Mouse (Mus musculus) cerebellum, adult 9-11 months (tissue): ENCODE measurements around the gene Olfr1195.
"Not testable (repeated sequence)": the region's sequence is repeated elsewhere in the genome, so short reads cannot be mapped to it uniquely, and the experiment has no call there.

Experiments
- DNase-seq: peaks from one replicate; pipeline ENCODE4 v3.0.0; 2022

The Olfr1195 gene

GRCm38 (mm10) chr2:88689087-88689486 is at the start of gene Olfr1195:
Gene Olfr1195, minus strand, starts transcription at chr2:88689187.
- no peak for DNase-seq

- no peak for DNase-seq
Observed at GRCm38 (mm10) chr2:88732266-88732665, 43.3 kb upstream of the Olfr1195 start, which contains the start of gene Olfr1197. Gene Olfr1197, minus strand, starts transcription at chr2:88732366.

GRCm38 (mm10) chr2:88704497-88704896 is 15.5 kb upstream of the Olfr1195 start, which contains the start of gene Olfr1196:
Gene Olfr1196, minus strand, starts transcription at chr2:88704597.
- DNase-seq, result no peak

GRCm38 (mm10) chr2:88675328-88675727 is 13.7 kb downstream of the Olfr1195 start, which contains the start of gene Olfr1193:
Gene Olfr1193, plus strand, starts transcription at chr2:88675628.
- DNase-seq, result not testable (repeated sequence)

- no peak for DNase-seq
Observed at GRCm38 (mm10) chr2:88648209-88648608, 40.8 kb downstream of the Olfr1195 start, which contains the start of gene Olfr1192-ps1. Gene Olfr1192-ps1, plus strand, starts transcription at chr2:88648509.

GRCm38 (mm10) chr2:88640242-88640641 is 48.7 kb downstream of the Olfr1195 start, which contains the start of gene Olfr1191-ps1:
Gene Olfr1191-ps1, plus strand, starts transcription at chr2:88640542.
- not testable (repeated sequence) for DNase-seq
